Comparison of ENCODE assay signal across 1 mouse cellular context in the genomic region with DNA sequence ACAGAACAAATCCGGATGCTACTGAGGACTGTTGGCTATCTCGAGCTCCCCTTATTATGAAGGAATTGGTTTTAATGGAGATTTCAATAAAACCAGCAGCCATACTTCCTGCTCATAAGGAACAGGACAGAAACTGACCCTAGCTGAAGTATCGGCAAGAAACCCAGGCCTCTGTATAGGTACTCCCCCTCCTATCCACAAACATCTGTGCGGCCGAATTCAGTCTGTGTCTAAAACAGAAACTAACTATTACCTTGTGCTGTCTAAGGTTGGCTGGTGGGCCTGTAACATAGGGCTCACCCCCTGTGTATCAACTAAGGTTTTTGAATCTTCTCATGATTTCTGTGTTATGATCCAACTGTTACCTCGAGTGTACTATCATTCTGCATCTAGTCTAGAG.
TF ChIP-seq lines count a peak whose summit lies in the region.

No protein-coding gene starts in this region.

TF ChIP-seq in CH12.LX, 34 proteins besides CTCF, POLR2A, EP300 and RAD21:
- TF ChIP-seq TBP (conservative IDR thresholded peaks at IDR 0.05; ENCODE audit: low read depth, low read length), result no peak
